Mouse (Mus musculus) limb, embryonic 14.5 days (tissue): ENCODE measurements around the gene Ggcx. TPM values are rescaled to one million over a fixed set of nuclear protein-coding genes. Genes with fewer than 3 reads are reported as not detected.

Source experiments
- ATAC-seq: fragments of 200-750 bp; cut with Nextera tagmentation; 2 replicates; pipeline ENCODE4 v1.8.0; 2017; ENCODE audit warnings: low read depth, moderate number of reproducible peaks, moderate TSS enrichment; ENCODE audit not compliant: low FRiP score
- DNase-seq: peaks from one replicate; pipeline ENCODE4 v3.0.0-alpha.2; 2015; ENCODE audit warnings: low spot score
- H3K27ac ChIP-seq: fragments of 300-500 bp; sonication (generic); replicated peaks from 2 replicates; pipeline ENCODE4 v1.5.1; 2014; ENCODE audit warnings: low read depth, mild to moderate bottlenecking, low read length, moderate library complexity, mixed read lengths
- H3K27me3 ChIP-seq: fragments of 300-500 bp; sonication (generic); 2 replicates; pipeline ENCODE4 v1.6.1; 2014; ENCODE audit warnings: low read length, mixed read lengths; ENCODE audit not compliant: control insufficient read depth, insufficient read depth
- H3K36me3 ChIP-seq: fragments of 300-500 bp; sonication (generic); 2 replicates; pipeline ENCODE4 v1.6.1; 2014; ENCODE audit warnings: mild to moderate bottlenecking, low read length, moderate library complexity, mixed read lengths; ENCODE audit not compliant: control insufficient read depth, insufficient read depth
- H3K4me1 ChIP-seq: fragments of 300-500 bp; sonication (generic); 2 replicates; pipeline ENCODE4 v1.6.1; 2014; ENCODE audit warnings: antibody characterized with exemption, low read length, mixed read lengths; ENCODE audit not compliant: control insufficient read depth, insufficient read depth
- H3K4me2 ChIP-seq: fragments of 300-500 bp; sonication (generic); replicated peaks from 2 replicates; pipeline ENCODE4 v1.6.1; 2014; ENCODE audit warnings: low read depth, mild to moderate bottlenecking, low read length, moderate library complexity; ENCODE audit not compliant: severe bottlenecking
- H3K4me3 ChIP-seq: fragments of 300-500 bp; sonication (generic); replicated peaks from 2 replicates; pipeline ENCODE4 v1.5.1; 2014; ENCODE audit warnings: low read length
- H3K9ac ChIP-seq: fragments of 300-500 bp; sonication (generic); 2 replicates; pipeline ENCODE4 v1.6.1; 2014; ENCODE audit warnings: mild to moderate bottlenecking, low read depth, low read length, moderate library complexity; ENCODE audit not compliant: severe bottlenecking
- H3K9me3 ChIP-seq: fragments of 300-500 bp; sonication (generic); 2 replicates; pipeline ENCODE4 v1.6.1; 2016; ENCODE audit warnings: low read length; ENCODE audit not compliant: control insufficient read depth
- POLR2A ChIP-seq: fragments of 200-500 bp; IDR thresholded peaks from 2 replicates; pipeline ENCODE4 v1.8.0; 2012; ENCODE audit warnings: inconsistent platforms, mild to moderate bottlenecking, moderate library complexity, borderline replicate concordance; ENCODE audit not compliant: insufficient read depth, insufficient read length; ENCODE audit errors: extremely low read depth
- WGBS: fragments of 180-500 bp; shearing (Covaris S2); extraction: QIAGEN DNeasy Blood & Tissue Kit; methylation state at CpG from one replicate; pipeline ENCODE4 v1.1.7; 2014; 5-methylcytosine and 5-hydroxymethylcytosine counted together
- polyA plus RNA-seq, 2 experiments: library from polyadenylated mRNA; depleted of rRNA in 1 of 2; stranded (reverse) in 1 of 2; unstranded in 1 of 2; fragments of >200 nt; fragmentation: Nextera tagmentation in 1 of 2; extraction: Ambion mirVana in 1 of 2; gene quantifications; 2 replicates each; pipeline versions ENCODE4 v1.2.1 to v1.2.3; 2012 to 2014

Gene Ggcx
- polyA plus RNA-seq, 2 experiments: 15.3 to 44.9 TPM

DNA sequence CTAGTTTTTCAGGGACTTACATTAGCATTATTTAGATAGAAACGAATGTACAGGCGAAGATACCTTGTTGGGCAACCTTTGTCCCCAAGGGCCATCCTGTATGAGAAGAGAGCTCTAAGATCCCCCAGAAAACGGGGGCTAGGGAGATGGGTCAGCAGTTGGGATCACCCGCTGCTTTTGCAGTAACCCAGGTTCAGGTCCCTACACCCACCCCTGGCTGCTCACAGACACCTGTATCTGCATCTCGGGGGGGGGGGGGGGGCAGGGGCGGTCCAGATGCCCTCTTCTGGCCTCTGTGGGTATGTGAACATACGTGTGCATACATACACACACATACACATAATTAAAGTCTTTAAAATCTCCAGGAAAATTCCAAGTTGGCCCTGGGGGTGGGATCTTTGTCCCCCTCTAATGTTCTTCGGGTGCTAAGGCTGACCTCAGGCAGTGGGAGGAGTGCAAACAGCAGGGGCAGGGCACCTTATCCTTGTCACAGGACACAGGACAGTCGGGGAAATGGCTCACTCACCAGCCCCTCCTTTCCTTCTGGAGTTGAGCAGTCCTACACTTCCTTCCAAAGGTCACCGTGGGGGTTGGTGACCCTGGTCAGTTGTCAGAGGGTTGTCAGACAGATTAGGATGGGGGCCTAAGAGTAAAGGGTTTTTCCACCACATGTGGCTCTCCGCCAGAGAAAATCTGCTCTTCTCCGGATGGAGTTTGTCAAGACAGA, 23.1 kb upstream of the Ggcx start:
- Histone ChIP-seq H3K9ac (peak overlapping the region; percentile 75), H3K4me2 (peak overlapping the region; percentile 79), H3K36me3 (peaks cover 9% of the 10 kb centered on the region), H3K27ac (peak overlapping the region; percentile 94), H3K9me3 (no peaks in the 10 kb centered on the region), H3K4me1 (peaks cover 27% of the 10 kb centered on the region), H3K27me3 (no peaks in the 10 kb centered on the region), H3K4me3 (peak overlapping the region; percentile 58)
- DNase-seq (no peak), ATAC-seq (no peak)
- no peak for TF ChIP-seq POLR2A
- WGBS: 17% methylated on average over 12 of the region's 12 CpGs

- H3K4me1 ChIP-seq: peaks cover 27% of the 10 kb centered on the region
- WGBS: 90% methylated on average over 5 of the region's 5 CpGs
- H3K27me3 ChIP-seq: no peaks in the 10 kb centered on the region
- no peak overlapping the region for H3K27ac ChIP-seq
- ATAC-seq: no peak
- no peak for DNase-seq
- no peaks in the 10 kb centered on the region for H3K36me3 ChIP-seq
- H3K4me2 ChIP-seq: no peak overlapping the region
- no peaks in the 10 kb centered on the region for H3K9me3 ChIP-seq
- H3K9ac ChIP-seq: no peak overlapping the region
- no peak overlapping the region for H3K4me3 ChIP-seq
- no peak for TF ChIP-seq POLR2A
Observed at GRCm38 (mm10) chr6:72392341-72392740, 21.8 kb upstream of the Ggcx start.

GRCm38 (mm10) chr6:72396837-72397251, 17.3 kb upstream of the Ggcx start:
- ATAC-seq (no peak), DNase-seq (no peak)
- no peak overlapping the region for H3K4me2 ChIP-seq
- WGBS: 77% methylated on average over 10 of the region's 10 CpGs
- no peak for TF ChIP-seq POLR2A
- H3K36me3 ChIP-seq: no peaks in the 10 kb centered on the region
- no peak overlapping the region for H3K27ac ChIP-seq
- H3K9ac ChIP-seq: no peak overlapping the region
- H3K4me3 ChIP-seq: no peak overlapping the region
- H3K27me3 ChIP-seq: no peaks in the 10 kb centered on the region
- H3K4me1 ChIP-seq: no peaks in the 10 kb centered on the region
- H3K9me3 ChIP-seq: no peaks in the 10 kb centered on the region

DNA sequence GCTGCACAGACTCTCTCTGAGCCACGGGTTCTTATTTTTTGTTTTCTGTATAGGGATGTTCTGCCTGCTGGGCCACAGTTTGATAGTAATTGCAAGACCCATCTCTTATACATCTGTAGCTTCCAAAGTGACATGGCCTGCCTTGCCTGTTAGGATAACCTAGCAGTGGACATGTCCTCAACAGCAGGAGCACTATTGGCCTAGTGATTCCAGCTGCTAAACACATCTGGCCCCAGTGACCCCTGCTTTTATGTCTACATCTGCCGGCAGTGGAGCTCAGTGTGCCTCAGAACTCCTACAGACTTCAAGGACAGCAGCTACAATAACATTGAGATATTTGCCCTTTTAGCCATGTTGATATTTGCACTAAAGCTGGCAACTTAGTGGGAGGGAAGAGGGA, 14.1 kb upstream of the Ggcx start:
- ATAC-seq (no peak), DNase-seq (no peak)
- no peak overlapping the region for H3K9ac ChIP-seq
- no peaks in the 10 kb centered on the region for H3K4me1 ChIP-seq
- no peak for TF ChIP-seq POLR2A
- no peaks in the 10 kb centered on the region for H3K9me3 ChIP-seq
- no peaks in the 10 kb centered on the region for H3K36me3 ChIP-seq
- 46% methylated on average over 2 of the region's 2 CpGs for WGBS
- H3K4me3 ChIP-seq: no peak overlapping the region
- H3K4me2 ChIP-seq: no peak overlapping the region
- H3K27me3 ChIP-seq: no peaks in the 10 kb centered on the region
- no peak overlapping the region for H3K27ac ChIP-seq

DNA sequence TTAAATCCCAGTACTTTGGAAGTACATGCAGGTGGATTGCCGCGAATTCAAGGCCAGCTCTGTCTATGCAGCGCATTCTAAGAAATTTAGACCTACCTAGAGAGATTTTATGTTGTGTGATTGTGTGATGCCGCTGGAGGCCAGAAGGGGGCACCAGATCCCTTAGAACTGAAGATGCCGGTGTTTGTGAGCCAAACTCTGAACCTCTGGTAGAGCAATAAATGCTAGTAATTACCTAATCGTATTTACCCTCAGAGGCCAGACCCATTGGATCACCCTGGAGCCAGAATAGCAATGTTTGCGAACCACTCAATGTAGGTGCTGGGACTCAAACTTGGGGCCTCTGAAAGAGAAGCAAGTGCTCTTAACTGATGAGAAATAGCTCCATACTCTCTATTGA, 12.2 kb upstream of the Ggcx start:
- Histone ChIP-seq H3K9me3 (no peaks in the 10 kb centered on the region), H3K4me3 (no peak overlapping the region), H3K4me2 (no peak overlapping the region), H3K27ac (no peak overlapping the region), H3K36me3 (no peaks in the 10 kb centered on the region), H3K9ac (no peak overlapping the region), H3K27me3 (no peaks in the 10 kb centered on the region), H3K4me1 (no peaks in the 10 kb centered on the region)
- no peak for ATAC-seq
- WGBS: 14% methylated on average over 7 of the region's 7 CpGs
- no peak for TF ChIP-seq POLR2A
- DNase-seq: peak; percentile 55
